Mouse (Mus musculus) left cerebral cortex, adult 9 months (tissue): ENCODE measurements around the gene Tmem52b.

Experiments used
- DNase-seq, 2 experiments: peaks; one replicate each; pipeline ENCODE4 v3.0.0; 2022; ENCODE audit warnings: low spot score in 2 of 2

Gene Tmem52b

GRCm38 (mm10) chr6:129530261-129530660 lies 17.9 kb downstream of the Tmem52b start:
- no peak for DNase-seq

GRCm38 (mm10) chr6:129532556-129532941 lies 20.2 kb downstream of the Tmem52b start:
- peak in 1 of 2 experiments; percentile 58 for DNase-seq

- peak; percentile 60 to 86 for DNase-seq
These were observed 20.8 kb downstream of the Tmem52b start, which contains the start of gene Gabarapl1 for GRCm38 (mm10) chr6:129532942-129533860. Gene Gabarapl1, plus strand, starts transcription at chr6:129533160.

GRCm38 (mm10) chr6:129534057-129534456 lies 21.7 kb downstream of the Tmem52b start:
- DNase-seq: peak in 1 of 2 experiments; percentile 33

- no peak for DNase-seq
These were observed 22.4 kb downstream of the Tmem52b start for GRCm38 (mm10) chr6:129534627-129535190.

GRCm38 (mm10) chr6:129535723-129536122 lies 23.4 kb downstream of the Tmem52b start:
- no peak for DNase-seq

- no peak for DNase-seq
These were observed 26.2 kb downstream of the Tmem52b start for GRCm38 (mm10) chr6:129538555-129538954.

GRCm38 (mm10) chr6:129541931-129542330 lies 29.6 kb downstream of the Tmem52b start:
- no peak for DNase-seq

GRCm38 (mm10) chr6:129542540-129542939 lies 30.2 kb downstream of the Tmem52b start:
- DNase-seq: no peak

- peak in 1 of 2 experiments; percentile 81 for DNase-seq
These were observed 31.6 kb downstream of the Tmem52b start for GRCm38 (mm10) chr6:129543709-129544606.

GRCm38 (mm10) chr6:129547277-129547676 lies 34.9 kb downstream of the Tmem52b start:
- DNase-seq: no peak

- DNase-seq: no peak
These were observed 35.7 kb downstream of the Tmem52b start for GRCm38 (mm10) chr6:129548009-129548408.

- DNase-seq: no peak
These were observed 45.1 kb downstream of the Tmem52b start for GRCm38 (mm10) chr6:129557298-129558023.

GRCm38 (mm10) chr6:129558946-129559640 lies 46.7 kb downstream of the Tmem52b start:
- peak in 1 of 2 experiments; percentile 76 for DNase-seq

- no peak for DNase-seq
These were observed 47.3 kb downstream of the Tmem52b start for GRCm38 (mm10) chr6:129559641-129560027.

GRCm38 (mm10) chr6:129565257-129565656 lies 52.9 kb downstream of the Tmem52b start:
- DNase-seq: no peak
